Mouse (Mus musculus) lung, adult 2 months (tissue): Measurements from ENCODE around the gene Gpx4. TPM values are rescaled to one million over a fixed set of nuclear protein-coding genes. Genes with fewer than 3 reads are reported as not detected.
A peak's percentile ranks its signal among the peaks of the same experiment; 100 is the strongest.

ENCODE experiments used
- DNase-seq: peaks from one replicate; pipeline ENCODE4 v3.0.0; 2022
- H3K4me1 ChIP-seq: fragments of 200-500 bp; 2 replicates; pipeline ENCODE4 v1.6.1; 2011; ENCODE audit warnings: low read length; ENCODE audit not compliant: control insufficient read depth, insufficient read depth
- H3K4me3 ChIP-seq: fragments of 200-500 bp; replicated peaks from 2 replicates; pipeline ENCODE3; 2011; ENCODE audit warnings: low read depth, mild to moderate bottlenecking, control low read depth, low read length; ENCODE audit errors: extremely low read depth
- CTCF ChIP-seq: fragments of 200-500 bp; IDR thresholded peaks from 2 replicates; pipeline ENCODE4 v1.5.1; 2011; ENCODE audit warnings: mild to moderate bottlenecking, low read length, control low read depth; ENCODE audit not compliant: insufficient read depth
- POLR2A ChIP-seq: fragments of 200-500 bp; IDR thresholded peaks from 2 replicates; pipeline ENCODE4 v1.6.1; 2011; ENCODE audit warnings: low read depth, mild to moderate bottlenecking, control low read depth, low read length, borderline replicate concordance; ENCODE audit errors: extremely low read depth
- WGBS: fragments of 180-500 bp; shearing (Covaris S2); methylation state at CpG from one replicate; pipeline ENCODE4 v1.1.7; 2018; 5-methylcytosine and 5-hydroxymethylcytosine counted together
- polyA plus RNA-seq: library from polyadenylated mRNA; depleted of rRNA; stranded (reverse); fragments of >200 nt; gene quantifications from 2 replicates; pipeline ENCODE4 v1.2.3, GENCODE M21; 2012

The Gpx4 gene
- polyA plus RNA-seq, 1 experiment = 581 TPM

DNA sequence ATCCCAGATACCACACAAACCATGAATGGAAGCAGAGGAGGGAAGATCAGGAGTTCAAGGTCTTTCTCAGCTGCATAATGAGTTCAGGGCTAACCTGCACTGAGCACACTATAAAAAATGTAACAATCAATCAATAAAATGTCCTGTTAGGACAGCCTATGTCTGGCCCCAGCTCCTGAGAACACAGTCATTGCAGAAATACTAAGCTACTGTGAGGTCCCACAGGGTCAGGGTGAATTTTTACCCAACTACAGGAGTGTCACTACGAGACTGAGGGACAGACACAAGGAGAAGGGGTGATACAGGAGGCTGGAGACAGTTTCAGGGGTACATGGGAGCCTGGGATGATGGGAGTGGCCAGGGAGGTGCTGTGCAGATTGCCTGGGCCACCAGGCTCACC is 31.4 kb downstream of the Gpx4 start:
- 100% methylated on average over 1 of the region's 1 CpGs for WGBS
- DNase-seq = no peak
- Histone ChIP-seq H3K4me3 (no peak overlapping the region), H3K4me1 (peaks cover 22% of the 10 kb centered on the region)
- TF ChIP-seq POLR2A = no peak
- no peak for TF ChIP-seq CTCF

DNA sequence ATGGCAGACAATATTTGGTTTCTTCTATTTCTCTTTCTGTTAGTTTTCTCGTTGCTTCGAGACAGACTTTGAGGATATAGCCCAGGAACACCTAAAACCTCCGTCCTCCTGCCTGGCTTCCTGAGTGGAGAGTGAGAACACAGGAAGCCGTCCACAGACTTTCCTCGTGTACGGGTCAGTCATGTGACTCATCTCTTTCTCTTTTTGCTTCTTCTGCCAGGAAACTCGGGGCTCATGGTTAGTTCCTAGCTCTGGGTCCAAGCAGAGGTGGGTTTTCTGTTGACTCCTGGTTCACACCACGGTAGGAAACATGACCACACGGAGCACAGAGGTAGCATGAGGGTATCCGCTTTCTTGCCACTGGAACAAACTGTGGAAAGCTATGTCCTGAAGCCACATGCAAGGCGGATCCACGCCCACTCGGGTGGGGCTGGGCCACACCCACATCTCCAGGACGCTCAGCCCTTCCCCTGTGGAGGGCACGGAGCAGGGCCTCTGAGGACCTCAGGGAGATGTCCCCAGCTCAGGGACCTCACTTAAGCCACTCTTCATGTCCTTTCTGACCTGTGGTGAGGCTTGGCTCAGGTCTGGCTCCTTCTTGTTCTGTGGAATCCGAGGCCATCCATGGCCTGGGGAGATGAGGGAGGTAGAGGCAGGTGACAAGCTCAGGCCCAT is 33.6 kb downstream of the Gpx4 start:
- H3K4me1 ChIP-seq = peaks cover 19% of the 10 kb centered on the region
- TF ChIP-seq CTCF (no peak), POLR2A (no peak)
- 51% methylated on average over 16 of the region's 16 CpGs for WGBS

DNA sequence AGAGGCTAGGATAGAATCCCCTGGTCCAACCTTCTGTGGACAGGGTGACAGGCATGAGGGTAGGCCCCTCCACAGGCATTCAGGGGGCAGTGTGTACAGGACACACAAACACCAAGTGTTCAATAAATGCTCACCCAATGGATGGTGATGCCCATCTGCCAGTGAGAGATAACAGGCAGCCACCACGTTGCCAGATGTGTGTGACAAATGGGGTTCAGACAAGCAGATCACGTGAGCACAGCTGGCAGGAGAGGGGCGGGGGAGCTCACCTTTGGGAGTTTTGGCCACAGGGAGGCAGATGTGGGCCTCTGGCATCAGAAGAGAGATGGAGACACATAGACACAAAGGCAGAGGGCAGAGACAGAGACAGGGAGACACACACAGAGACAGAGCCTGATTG is 34.1 kb downstream of the Gpx4 start:
- H3K4me3 ChIP-seq = no peak overlapping the region
- peaks cover 13% of the 10 kb centered on the region for H3K4me1 ChIP-seq
- WGBS = 86% methylated on average over 3 of the region's 3 CpGs
- no peak for DNase-seq
- TF ChIP-seq POLR2A (no peak), CTCF (no peak)

More for the DNA sequence above, 33.6 kb downstream of the Gpx4 start:
- no peak for DNase-seq
- H3K4me3 ChIP-seq = no peak overlapping the region

- 23% methylated on average over 9 of the region's 9 CpGs for WGBS
- DNase-seq = no peak
- peaks cover 22% of the 10 kb centered on the region for H3K4me1 ChIP-seq
- no peak overlapping the region for H3K4me3 ChIP-seq
- TF ChIP-seq CTCF = no peak
- no peak for TF ChIP-seq POLR2A
These were observed 38.0 kb downstream of the Gpx4 start for GRCm38 (mm10) chr10:80084817-80085487.

DNA sequence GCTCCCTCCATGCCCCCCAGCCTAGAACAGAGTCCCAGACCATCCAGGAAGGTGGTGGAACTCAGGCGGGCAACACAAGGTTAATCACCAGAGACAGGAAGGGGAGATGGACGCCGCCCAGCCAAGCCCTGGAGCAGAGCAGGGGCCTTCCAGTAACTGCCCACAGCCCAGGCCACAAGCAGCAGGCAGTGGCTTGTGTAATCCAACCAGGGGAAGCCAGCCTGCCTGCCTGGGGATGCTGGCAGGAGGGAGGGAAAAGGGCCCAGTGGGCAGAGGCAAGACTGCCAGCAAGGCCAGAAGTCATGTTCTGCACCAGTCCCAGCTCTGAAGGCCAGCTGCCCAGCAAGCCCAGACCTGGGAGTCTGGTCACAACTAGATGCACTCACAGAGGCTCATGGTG is 39.9 kb downstream of the Gpx4 start:
- 50% methylated on average over 3 of the region's 3 CpGs for WGBS

GRCm38 (mm10) chr10:80087483-80087882 is 40.5 kb downstream of the Gpx4 start:
- TF ChIP-seq CTCF = no peak
- no peak for TF ChIP-seq POLR2A
- Histone ChIP-seq H3K4me3 (no peak overlapping the region), H3K4me1 (peaks cover 21% of the 10 kb centered on the region)
- no peak for DNase-seq
- 70% methylated on average over 8 of the region's 8 CpGs for WGBS

More for the DNA sequence above, 39.9 kb downstream of the Gpx4 start:
- TF ChIP-seq CTCF = no peak
- no peak for TF ChIP-seq POLR2A
- no peak for DNase-seq
- Histone ChIP-seq H3K4me1 (peaks cover 20% of the 10 kb centered on the region), H3K4me3 (no peak overlapping the region)

- Histone ChIP-seq H3K4me1 (peaks cover 24% of the 10 kb centered on the region), H3K4me3 (no peak overlapping the region)
- WGBS = 69% methylated on average over 4 of the region's 4 CpGs
- no peak for DNase-seq
- TF ChIP-seq POLR2A = no peak
- TF ChIP-seq CTCF = 0 out of 2 replicates have a peak, but pooled peaks have one; percentile 16
These were observed 42.2 kb downstream of the Gpx4 start for GRCm38 (mm10) chr10:80089146-80089545.

GRCm38 (mm10) chr10:80091527-80091926 is 44.6 kb downstream of the Gpx4 start:
- DNase-seq = no peak
- Histone ChIP-seq H3K4me3 (no peak overlapping the region), H3K4me1 (peaks cover 16% of the 10 kb centered on the region)
- no peak for TF ChIP-seq POLR2A
- TF ChIP-seq CTCF = no peak
- WGBS = 64% methylated on average over 6 of the region's 6 CpGs

- no peak for DNase-seq
- TF ChIP-seq POLR2A (no peak), CTCF (no peak)
- Histone ChIP-seq H3K4me1 (peaks cover 15% of the 10 kb centered on the region), H3K4me3 (no peak overlapping the region)
- 61% methylated on average over 5 of the region's 5 CpGs for WGBS
These were observed 45.7 kb downstream of the Gpx4 start for GRCm38 (mm10) chr10:80092690-80093089.

DNA sequence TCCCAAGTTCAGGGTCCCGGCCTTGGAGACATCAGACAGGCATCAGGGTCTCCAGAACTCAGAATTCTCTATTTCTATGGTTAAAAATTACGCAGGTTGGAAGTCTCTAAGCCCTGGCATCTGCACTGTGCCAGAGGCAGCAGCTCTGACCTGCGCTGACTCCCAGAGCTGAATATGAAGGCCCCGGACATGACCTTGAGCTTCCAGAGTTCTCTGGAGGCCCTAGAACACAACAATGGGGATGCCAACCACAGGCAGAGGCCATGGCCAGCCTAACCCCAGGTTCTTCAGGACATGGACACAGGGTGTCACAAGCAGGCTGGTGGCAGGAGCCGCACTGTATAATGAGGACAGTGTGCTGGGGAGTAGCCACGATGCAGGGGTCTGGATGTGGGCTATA is 47.1 kb downstream of the Gpx4 start:
- TF ChIP-seq POLR2A = no peak
- TF ChIP-seq CTCF = no peak
- H3K4me1 ChIP-seq = peaks cover 17% of the 10 kb centered on the region
- no peak for DNase-seq
- WGBS = 91% methylated on average over 6 of the region's 6 CpGs
- no peak overlapping the region for H3K4me3 ChIP-seq
